Mouse (Mus musculus) liver, embryonic 12.5 days (tissue): ENCODE data around the gene Fcgrt. TPM values are rescaled to one million over a fixed set of nuclear protein-coding genes. Genes with fewer than 3 reads are reported as not detected.
"Not testable (repeated sequence)": the region's sequence is repeated elsewhere in the genome, so short reads cannot be mapped to it uniquely, and the experiment has no call there.

Experiments used
- ATAC-seq: fragments of 200-750 bp; cut with Nextera tagmentation; 2 replicates; pipeline ENCODE4 v1.8.0; 2017; ENCODE audit warnings: moderate number of reproducible peaks, mild to moderate bottlenecking, moderate library complexity
- H3K27ac ChIP-seq: fragments of 300-500 bp; sonication (generic); 2 replicates; pipeline ENCODE4 v1.5.1; 2016; ENCODE audit warnings: mild to moderate bottlenecking
- H3K27me3 ChIP-seq: fragments of 300-500 bp; sonication (generic); replicated peaks from 2 replicates; pipeline ENCODE4 v1.6.1; 2016; ENCODE audit warnings: mild to moderate bottlenecking, moderate library complexity
- H3K36me3 ChIP-seq: fragments of 300-500 bp; sonication (generic); 2 replicates; pipeline ENCODE4 v1.6.1; 2016; ENCODE audit warnings: mild to moderate bottlenecking, moderate library complexity
- H3K4me1 ChIP-seq: fragments of 300-500 bp; sonication (generic); 2 replicates; pipeline ENCODE4 v1.6.1; 2016
- H3K4me2 ChIP-seq: fragments of 300-500 bp; sonication (generic); 2 replicates; pipeline ENCODE4 v1.6.1; 2016; ENCODE audit warnings: mild to moderate bottlenecking, moderate library complexity
- H3K4me3 ChIP-seq: fragments of 300-500 bp; sonication (generic); 2 replicates; pipeline ENCODE4 v1.5.1; 2016; ENCODE audit warnings: mild to moderate bottlenecking, moderate library complexity
- H3K9ac ChIP-seq: fragments of 300-500 bp; sonication (generic); 2 replicates; pipeline ENCODE4 v1.6.1; 2016; ENCODE audit warnings: mild to moderate bottlenecking, moderate library complexity
- H3K9me3 ChIP-seq: fragments of 300-500 bp; sonication (generic); replicated peaks from 2 replicates; pipeline ENCODE4 v1.6.1; 2016; ENCODE audit warnings: mild to moderate bottlenecking, moderate library complexity
- WGBS: fragments of 180-500 bp; shearing (Covaris S2); methylation state at CpG from one replicate; pipeline ENCODE4 v1.1.7; 2016; ENCODE audit not compliant: insufficient replicate concordance; 5-methylcytosine and 5-hydroxymethylcytosine counted together
- polyA plus RNA-seq: library from polyadenylated mRNA; unstranded; fragments of >200 nt; fragmentation: Nextera tagmentation; extraction: Ambion mirVana; gene quantifications from 2 replicates; pipeline ENCODE4 v1.2.1, GENCODE M21; 2016

The Fcgrt gene
- polyA plus RNA-seq, 1 experiment from 2014 or later = 26.6 TPM

DNA sequence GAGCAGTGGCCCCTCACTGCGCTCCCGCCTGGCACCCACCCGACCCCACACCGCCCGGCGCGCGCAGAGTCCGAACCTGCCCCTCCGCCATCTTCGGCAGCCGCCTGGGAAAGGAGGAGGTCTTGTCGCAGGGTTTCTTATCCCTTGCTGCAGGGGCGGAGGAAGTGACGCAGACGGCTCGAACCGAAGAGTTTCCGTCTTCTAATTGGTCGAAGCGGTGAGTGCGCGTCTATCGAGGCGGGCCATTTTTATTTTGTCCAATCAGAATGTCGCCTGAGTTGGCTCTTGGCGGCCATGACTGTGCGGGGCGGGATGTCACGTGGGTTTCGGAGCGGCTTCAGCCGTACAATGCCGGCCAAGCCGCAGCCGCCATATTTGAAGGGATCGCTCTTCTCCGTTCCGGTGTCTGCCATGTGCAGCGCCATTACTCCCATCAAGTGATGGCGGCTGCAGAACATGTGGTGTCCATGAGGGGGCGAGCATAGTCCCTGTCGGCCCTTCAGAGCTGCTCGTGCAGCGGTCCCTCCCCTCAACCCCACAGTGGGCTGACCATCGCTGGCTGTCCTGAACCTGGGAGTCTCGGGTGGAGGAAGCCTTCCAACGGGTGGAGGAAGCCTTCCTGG, 25.1 kb upstream of the Fcgrt start, which contains the start of gene Rpl13a:
TSS of gene Rpl13a (minus strand) at position 138 of the 623 bp plus-strand sequence.
- ATAC-seq = peak; percentile 79
- Histone ChIP-seq H3K27me3 (no peaks in the 10 kb centered on the region), H3K27ac (peak within 1 kb of the TSS; percentile 95), H3K4me2 (peak within 1 kb of the TSS; percentile 90), H3K9ac (peak within 1 kb of the TSS; percentile 98), H3K4me1 (peaks cover 52% of the 10 kb centered on the region), H3K9me3 (no peaks in the 10 kb centered on the region), H3K36me3 (peaks cover 38% of the 10 kb centered on the region), H3K4me3 (peak within 1 kb of the TSS; percentile 94)
- WGBS = under 1% methylated on average over 48 of the region's 48 CpGs

GRCm38 (mm10) chr7:45127700-45128224, 24.1 kb upstream of the Fcgrt start:
- no peak for ATAC-seq
- Histone ChIP-seq H3K27me3 (no peaks in the 10 kb centered on the region), H3K9me3 (no peaks in the 10 kb centered on the region), H3K9ac (peak overlapping the region; percentile 98), H3K4me1 (peaks cover 58% of the 10 kb centered on the region), H3K36me3 (peaks cover 36% of the 10 kb centered on the region), H3K27ac (peak overlapping the region; percentile 95), H3K4me3 (peak overlapping the region; percentile 94), H3K4me2 (peak overlapping the region; percentile 90)
- 0% methylated on average over 6 of the region's 6 CpGs for WGBS

DNA sequence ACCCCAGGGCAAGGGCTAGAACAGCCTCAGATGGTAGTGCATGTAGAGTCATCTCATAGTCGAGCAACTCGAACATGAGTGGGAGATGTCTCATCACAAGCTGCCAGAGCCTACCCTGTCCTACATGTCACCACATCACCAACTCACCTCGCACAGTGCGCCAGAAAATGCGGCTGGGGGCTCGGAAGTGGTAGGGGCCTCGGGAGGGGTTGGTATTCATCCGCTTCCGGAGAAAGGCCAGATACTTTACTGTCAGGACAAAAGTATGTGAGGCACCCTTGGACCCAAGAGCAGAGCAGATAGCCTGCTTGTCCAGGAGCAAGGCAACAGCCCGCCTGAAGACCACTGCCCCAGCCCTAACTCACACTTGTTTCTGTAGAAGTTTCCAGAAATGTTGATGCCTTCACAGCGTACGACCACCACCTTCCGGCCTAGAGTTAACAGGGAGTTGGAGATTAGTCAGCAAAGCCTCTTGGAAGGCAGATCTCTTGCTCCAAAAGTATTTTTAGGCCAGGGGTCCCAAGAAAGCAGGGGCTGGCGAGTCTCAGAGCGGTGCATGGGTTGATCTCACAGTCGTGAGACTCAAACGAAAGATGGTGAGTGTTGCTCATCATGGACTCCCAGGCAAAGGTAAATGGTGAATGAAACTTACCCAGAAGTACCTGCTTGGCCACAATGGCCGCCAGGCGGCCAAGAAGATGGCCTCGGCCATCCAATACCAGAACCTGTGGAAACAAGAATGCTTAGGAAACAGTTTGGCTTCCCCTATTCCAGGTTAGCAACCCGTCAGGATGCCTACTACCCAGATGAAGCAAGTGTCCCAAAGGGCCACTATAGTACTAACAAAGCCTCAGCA, 23.4 kb upstream of the Fcgrt start:
- WGBS = 12% methylated on average over 21 of the region's 21 CpGs
- Histone ChIP-seq H3K4me2 (peak overlapping the region; percentile 90), H3K4me3 (peak overlapping the region; percentile 94), H3K4me1 (peaks cover 63% of the 10 kb centered on the region), H3K9me3 (no peaks in the 10 kb centered on the region), H3K9ac (peak overlapping the region; percentile 98), H3K27me3 (no peaks in the 10 kb centered on the region), H3K36me3 (peaks cover 43% of the 10 kb centered on the region), H3K27ac (peak overlapping the region; percentile 95)
- no peak for ATAC-seq

GRCm38 (mm10) chr7:45126147-45126843, 22.6 kb upstream of the Fcgrt start:
- Histone ChIP-seq H3K36me3 (peaks cover 51% of the 10 kb centered on the region), H3K4me2 (peak overlapping the region; percentile 90), H3K4me1 (peaks cover 70% of the 10 kb centered on the region), H3K9ac (peak overlapping the region; percentile 98), H3K9me3 (no peaks in the 10 kb centered on the region), H3K27ac (peak overlapping the region; percentile 95), H3K4me3 (peak overlapping the region; percentile 94), H3K27me3 (no peaks in the 10 kb centered on the region)
- no peak for ATAC-seq
- 42% methylated on average over 17 of the region's 17 CpGs for WGBS

DNA sequence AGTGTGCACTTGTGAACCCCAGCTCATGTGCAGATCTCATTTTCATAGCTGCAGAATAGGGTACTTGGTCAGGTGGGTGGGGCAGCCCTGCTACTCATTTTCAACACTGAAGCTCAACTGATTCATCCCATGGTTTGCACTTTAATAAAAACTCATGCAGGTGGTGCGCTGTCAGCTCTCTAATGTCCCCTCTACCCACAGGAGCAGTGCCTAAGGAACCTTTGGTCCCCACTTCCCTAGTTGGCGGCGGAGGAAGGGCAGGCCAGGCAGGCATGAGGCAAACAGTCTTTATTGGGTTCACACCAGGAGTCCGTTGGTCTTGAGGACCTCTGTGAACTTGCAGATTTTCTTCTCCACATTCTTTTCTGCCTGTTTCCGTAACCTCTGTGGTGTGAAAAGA, 22.0 kb upstream of the Fcgrt start:
- Histone ChIP-seq H3K36me3 (peaks cover 57% of the 10 kb centered on the region), H3K4me1 (peaks cover 76% of the 10 kb centered on the region), H3K9ac (peak overlapping the region; percentile 98), H3K4me3 (peak overlapping the region; percentile 94), H3K4me2 (peak overlapping the region; percentile 90), H3K27ac (peak overlapping the region; percentile 95)
- not testable (repeated sequence) for H3K9me3 ChIP-seq, ATAC-seq, H3K27me3 ChIP-seq
- WGBS = 53% methylated on average over 5 of the region's 5 CpGs

DNA sequence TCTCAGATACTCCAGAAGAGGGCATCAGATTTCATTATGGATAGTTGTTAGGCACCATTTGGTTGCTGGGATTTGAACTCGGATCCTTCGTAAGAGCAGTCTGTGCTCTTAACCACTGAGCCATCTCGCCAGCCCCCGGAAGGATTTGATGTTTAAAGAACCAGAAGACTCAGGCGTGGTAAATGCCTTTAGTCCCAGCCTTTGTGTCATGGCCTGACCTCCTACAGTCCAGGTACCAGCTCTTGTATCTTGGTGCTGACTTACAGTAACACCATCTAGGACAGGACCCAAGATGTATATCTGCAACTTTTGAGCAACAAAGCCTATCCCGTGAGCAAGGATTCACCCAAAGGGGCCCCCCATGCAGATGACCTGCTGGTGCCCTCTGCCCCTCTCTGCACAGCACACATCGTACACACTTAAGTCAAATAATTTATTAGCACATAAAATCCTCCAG, 21.5 kb upstream of the Fcgrt start:
- ATAC-seq = no peak
- H3K4me3 ChIP-seq = peak overlapping the region; percentile 97
- H3K27me3 ChIP-seq = no peaks in the 10 kb centered on the region
- H3K9me3 ChIP-seq = no peaks in the 10 kb centered on the region
- peaks cover 76% of the 10 kb centered on the region for H3K4me1 ChIP-seq
- WGBS = 15% methylated on average over 7 of the region's 7 CpGs
- H3K36me3 ChIP-seq = peaks cover 62% of the 10 kb centered on the region
- peak overlapping the region; percentile 98 for H3K9ac ChIP-seq
- H3K27ac ChIP-seq = peak overlapping the region; percentile 95
- H3K4me2 ChIP-seq = peak overlapping the region; percentile 90

DNA sequence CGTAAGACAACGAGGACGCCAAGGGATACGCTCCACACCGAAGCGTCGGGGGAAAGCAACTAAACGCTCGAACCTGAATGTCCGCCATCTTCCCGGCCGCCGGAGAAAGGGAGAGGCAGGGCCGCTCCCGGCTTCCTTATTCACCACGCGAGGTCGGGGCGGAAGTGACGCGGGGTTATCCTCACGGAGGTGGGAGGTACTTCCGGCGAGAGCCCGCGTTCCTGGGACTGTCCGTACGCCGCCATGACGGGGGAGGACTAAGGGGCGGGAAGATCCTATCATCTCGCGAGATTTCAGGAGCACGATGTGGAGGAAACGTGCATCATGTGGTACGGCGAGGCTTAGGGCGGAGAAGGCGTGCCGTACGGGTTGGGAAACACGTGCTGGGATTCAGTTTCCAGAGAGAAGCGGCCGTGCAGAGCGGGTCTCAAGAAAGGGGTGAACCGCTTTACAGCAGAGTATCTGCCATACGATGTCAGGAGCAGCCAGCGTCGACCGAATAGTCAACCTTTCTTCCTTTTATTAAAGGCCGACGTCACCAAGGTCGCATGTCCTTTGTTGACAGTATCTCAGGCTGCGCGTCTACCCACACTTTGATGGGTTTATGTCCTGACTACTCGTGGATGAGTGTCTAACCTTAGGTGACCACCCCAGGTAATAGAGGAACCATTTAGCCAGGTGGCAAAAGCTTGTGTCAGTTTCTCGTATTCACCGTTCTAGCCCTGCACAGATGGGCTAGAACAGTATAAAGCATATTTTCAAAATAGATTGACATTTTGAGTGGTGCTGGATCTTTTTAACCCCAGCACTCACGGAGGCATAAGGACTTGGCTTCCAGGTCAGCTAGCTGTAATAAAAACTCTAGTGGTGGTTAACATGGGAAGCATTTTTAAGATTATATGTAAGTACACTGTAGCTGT, 20.8 kb upstream of the Fcgrt start, which contains the start of gene Rps11:
TSS of gene Rps11 (minus strand) at position 216 of the 920 bp plus-strand sequence.
- H3K36me3 ChIP-seq = peaks cover 69% of the 10 kb centered on the region
- WGBS = under 1% methylated on average over 59 of the region's 59 CpGs
- no peaks in the 10 kb centered on the region for H3K27me3 ChIP-seq
- peaks cover 76% of the 10 kb centered on the region for H3K4me1 ChIP-seq
- H3K9ac ChIP-seq = peak within 1 kb of the TSS; percentile 98
- H3K9me3 ChIP-seq = no peaks in the 10 kb centered on the region
- peak within 1 kb of the TSS; percentile 97 for H3K4me3 ChIP-seq
- H3K4me2 ChIP-seq = peak within 1 kb of the TSS; percentile 90
- peak; percentile 81 for ATAC-seq
- H3K27ac ChIP-seq = peak within 1 kb of the TSS; percentile 95

- Histone ChIP-seq H3K4me3 (peak overlapping the region; percentile 97), H3K36me3 (peaks cover 79% of the 10 kb centered on the region), H3K9ac (peak overlapping the region; percentile 96), H3K27me3 (no peaks in the 10 kb centered on the region), H3K27ac (peak overlapping the region; percentile 95), H3K4me1 (peaks cover 87% of the 10 kb centered on the region), H3K9me3 (no peaks in the 10 kb centered on the region), H3K4me2 (peak overlapping the region; percentile 90)
- no peak for ATAC-seq
- 7% methylated on average over 12 of the region's 12 CpGs for WGBS
These were observed 19.5 kb upstream of the Fcgrt start for GRCm38 (mm10) chr7:45123186-45123570.

DNA sequence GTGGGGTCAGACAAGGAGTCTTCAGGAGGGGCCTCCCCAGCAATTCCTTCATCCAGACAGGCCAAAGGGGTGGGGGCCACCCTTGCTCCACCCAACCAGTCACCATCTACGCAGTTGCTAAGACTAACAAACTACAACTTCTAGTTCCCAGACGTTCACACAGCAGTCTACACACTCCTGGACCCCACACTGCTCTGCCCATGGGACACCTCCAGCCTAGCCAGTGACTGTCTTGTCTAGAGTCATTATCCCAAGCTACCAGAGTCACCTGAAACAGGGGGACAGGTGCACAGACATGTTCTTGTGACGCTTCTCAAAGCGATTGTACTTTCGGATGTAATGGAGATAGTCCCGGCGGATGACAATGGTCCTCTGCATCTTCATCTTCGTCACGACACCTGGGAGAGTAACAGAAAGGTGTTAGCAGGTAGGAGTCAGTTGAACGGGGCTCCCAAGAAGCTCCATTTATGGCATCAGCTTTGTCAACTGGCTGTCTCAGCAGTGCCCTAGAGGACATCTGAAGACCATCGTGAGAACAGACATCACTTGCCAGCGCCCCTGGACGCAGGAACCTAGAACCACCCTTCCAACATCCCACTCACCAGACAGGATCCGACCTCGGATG, 19.0 kb upstream of the Fcgrt start:
- no peak for ATAC-seq
- no peaks in the 10 kb centered on the region for H3K27me3 ChIP-seq
- H3K4me3 ChIP-seq = peak overlapping the region; percentile 97
- no peaks in the 10 kb centered on the region for H3K9me3 ChIP-seq
- WGBS = 58% methylated on average over 15 of the region's 15 CpGs
- peaks cover 80% of the 10 kb centered on the region for H3K36me3 ChIP-seq
- peak overlapping the region; percentile 96 for H3K9ac ChIP-seq
- peak overlapping the region; percentile 90 for H3K4me2 ChIP-seq
- peaks cover 91% of the 10 kb centered on the region for H3K4me1 ChIP-seq
- H3K27ac ChIP-seq = peak overlapping the region; percentile 95

- Histone ChIP-seq H3K9me3 (no peaks in the 10 kb centered on the region), H3K4me3 (peak overlapping the region; percentile 97; the same call in 1 of the 2 replicates), H3K27ac (peak overlapping the region; percentile 52), H3K4me2 (peak overlapping the region; percentile 90), H3K27me3 (no peaks in the 10 kb centered on the region), H3K9ac (peak overlapping the region; percentile 49), H3K36me3 (peaks cover 73% of the 10 kb centered on the region), H3K4me1 (peaks cover 88% of the 10 kb centered on the region)
- ATAC-seq = no peak
These were observed 18.3 kb upstream of the Fcgrt start for GRCm38 (mm10) chr7:45121966-45122365.
